Mouse (Mus musculus): Measurements from ENCODE around the gene Napb.
"Not testable (repeated sequence)": the region's sequence is repeated elsewhere in the genome, so short reads cannot be mapped to it uniquely, and the experiment has no call there.

Gene Napb

DNA sequence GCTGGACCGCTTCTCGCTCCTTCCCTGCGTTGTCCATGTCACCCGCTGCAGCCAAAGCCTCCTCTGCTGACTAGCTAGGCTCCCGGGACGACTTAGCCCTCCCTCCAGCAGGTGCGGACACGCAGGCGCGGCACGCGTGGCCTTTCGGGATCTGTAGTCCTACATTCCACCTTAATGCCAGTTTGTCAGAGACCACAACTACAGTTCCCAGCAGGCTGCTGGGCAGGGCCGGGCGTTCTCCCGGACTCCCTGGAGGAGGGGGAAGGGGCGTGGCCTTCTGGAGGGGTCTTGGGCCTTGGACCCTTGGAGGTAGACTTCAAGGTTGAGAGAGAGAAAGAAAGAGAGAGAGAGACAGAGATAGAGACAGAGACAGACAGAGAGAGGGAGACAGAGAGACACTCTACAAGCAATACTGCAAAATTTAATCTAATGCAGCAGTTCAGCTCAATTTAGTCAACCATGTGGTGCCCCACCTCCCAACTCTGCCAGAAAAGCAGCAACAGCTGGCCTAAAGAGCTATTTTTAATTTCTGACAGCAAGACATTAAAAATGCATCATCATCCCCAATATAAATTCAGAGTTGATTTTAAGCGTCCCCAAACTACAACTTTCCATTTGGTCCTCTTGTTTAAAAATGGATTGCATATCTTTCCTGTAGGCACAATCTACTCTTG, at the start of gene Napb:
Napb (minus strand) TSS at position 141 of the 674 bp plus-strand sequence.
- peak; percentile 60 for DNase-seq (ENCODE audit: low read depth)

DNA sequence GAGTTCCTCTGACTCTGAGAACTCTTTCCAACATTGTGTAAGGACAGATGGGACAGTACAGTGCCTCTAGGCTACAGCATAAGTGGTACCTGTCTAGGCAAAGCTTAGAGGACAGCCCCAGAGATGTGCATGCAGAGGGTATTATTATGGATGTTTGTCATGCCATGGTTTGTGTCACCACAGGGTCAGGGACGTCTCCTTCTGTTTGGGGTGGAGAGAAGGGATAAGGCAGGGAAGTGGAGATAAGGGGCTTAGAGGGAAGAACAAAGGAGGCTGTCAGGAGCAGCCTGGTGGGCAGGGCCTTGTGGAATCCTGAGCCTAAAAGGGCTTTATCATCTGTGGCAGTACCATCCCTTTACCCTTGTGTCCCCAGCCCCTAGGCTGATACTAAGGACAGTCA, 49.4 kb upstream of the Napb start, which contains the start of gene 8030411F24Rik:
8030411F24Rik (plus strand) TSS at position 301 of the 400 bp plus-strand sequence.
- DNase-seq (ENCODE audit: low read depth): no peak

DNA sequence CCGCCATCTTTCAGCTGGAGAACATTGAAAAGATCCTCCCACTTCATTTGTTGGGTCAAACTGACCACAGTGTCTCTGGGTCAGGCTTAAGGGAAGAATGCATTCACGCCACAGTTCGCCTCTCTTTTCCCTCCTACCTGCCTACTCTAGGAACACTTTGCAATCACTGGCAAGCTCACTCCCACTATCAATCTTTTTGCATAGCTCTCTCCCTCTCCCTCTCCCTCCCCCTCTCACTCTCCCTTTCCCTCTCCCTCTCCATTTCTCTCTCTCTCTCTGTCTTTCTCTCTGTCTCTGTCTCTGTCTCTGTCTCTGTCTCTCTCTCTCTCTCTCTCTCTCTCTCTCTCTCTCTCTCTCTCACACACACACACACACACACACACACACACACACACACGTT, 39.1 kb upstream of the Napb start, which contains the start of gene Cst11:
Cst11 (minus strand) TSS at position 101 of the 400 bp plus-strand sequence.
- DNase-seq (ENCODE audit: low read depth): not testable (repeated sequence)

DNA sequence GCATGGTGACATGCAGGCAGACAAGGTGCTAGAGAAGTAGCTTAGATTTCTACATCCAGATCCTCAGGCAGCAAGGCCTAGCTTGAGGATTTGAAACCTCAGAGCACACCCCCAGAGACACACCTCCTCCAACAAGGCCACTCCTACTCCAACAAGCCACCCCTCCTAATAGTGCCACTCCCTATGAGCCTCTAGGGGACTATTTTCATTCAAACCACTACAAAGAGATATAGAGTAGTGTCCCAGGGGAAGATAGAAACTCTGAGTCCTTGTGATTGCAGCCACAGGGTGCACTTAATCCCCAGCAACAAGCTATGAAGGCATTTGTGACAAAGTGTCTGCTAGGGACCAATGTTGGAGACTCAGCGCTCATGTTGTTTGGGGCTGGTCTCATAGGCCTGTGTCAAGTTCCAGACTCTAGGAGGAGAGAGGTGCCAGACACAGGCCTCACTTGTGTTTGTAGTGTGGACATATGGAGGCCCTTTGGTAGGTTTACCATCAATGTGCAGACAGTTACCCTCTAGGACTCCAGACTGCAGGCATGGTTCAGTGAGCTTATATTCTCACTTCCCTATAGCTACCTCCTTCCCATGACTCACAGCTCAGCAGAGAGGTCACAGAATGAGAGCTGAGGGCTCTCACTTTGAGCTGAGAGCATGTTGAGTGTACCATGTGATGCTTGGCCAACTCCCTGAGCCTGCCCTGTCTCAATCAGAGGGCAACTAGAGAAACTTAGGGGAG, 31.6 kb upstream of the Napb start:
- DNase-seq (ENCODE audit: low read depth): no peak

DNA sequence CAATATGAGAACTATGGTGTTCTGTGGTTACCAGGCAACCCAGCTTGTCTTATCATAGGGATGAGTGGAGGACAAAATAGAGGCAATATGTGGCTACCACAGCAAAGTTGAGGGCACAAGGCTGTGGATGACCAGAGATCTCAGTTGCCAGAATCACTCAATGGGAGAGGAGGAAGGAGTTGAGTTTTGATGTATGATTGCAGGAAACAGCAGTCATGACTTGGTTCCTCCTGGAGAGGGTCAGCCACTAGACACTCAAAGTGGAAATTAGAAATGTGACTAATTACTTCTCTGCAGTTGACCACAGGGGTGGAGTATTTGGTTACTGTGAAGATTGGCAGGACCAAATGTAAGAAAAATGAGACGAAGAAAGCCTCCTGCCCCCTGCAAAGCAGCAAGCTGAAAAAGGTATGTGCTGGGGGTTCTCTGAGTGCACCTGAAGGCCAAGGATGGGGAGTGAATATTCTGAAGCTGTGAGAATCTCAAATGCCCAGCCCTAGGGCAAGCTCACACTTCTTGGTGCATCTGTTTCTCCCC, 22.1 kb upstream of the Napb start:
- DNase-seq (ENCODE audit: low read depth): no peak

DNA sequence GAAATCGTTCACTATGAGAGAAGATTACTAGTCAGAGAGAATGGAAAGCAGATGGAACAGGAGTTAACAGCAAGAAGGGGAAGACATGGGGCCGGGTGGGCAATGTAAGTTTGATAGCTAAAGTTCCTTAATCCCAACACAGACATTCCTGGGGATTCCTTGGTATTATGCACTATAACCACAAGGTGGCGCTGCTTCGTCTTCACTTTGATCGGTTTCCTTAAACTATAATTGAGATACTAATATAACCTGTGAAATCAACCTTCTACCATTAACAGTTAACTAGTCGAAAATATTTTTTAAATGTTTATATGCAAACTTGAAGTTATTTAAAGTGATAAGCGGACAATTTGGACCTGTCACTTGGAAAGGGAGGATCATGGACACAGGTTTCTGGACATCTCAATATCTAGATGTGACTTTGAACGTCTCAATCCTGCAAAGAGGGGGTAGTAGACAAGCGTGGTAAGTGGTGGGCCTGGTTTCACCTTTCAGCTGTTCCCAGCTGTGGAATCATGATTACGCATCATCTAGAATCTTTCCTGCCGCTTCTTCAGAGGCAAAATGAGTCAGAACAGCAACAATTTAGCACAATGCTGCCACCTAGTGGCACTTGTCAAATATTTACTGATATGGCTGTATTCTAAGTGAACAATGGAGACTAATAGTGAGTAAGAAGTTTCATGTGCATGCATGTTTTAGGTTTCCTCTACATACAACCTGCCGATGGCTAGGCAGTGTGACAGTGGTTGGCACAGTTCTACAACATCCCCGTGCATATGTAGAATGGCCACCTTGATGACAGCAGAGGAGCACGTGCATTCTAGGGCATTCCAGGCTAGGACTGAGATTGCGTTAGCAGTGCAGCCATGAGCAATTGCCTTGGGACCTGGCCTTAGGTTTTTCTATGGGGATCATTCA, 19.9 kb upstream of the Napb start:
- DNase-seq (ENCODE audit: low read depth): peak; percentile 90

DNA sequence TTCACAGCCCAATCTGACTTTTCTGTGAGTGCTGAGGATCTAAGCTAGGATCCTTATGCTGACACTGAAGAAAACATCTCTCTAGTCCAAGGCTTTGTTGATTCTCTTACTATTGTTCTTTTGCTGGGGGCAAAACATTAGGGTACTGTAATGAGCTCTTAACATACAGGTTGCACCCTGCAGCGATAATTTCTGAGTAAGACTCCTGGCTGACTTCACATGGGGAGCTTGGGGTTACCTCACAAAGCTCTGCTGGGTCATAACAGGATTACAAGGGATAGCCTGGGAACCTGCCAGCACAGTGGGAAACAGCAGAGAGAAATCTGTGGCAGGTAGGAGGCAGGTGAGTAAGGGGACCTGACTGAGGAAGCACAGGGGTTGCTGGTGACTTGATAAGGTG, 17.8 kb upstream of the Napb start, which contains the start of gene Cstl1:
Cstl1 (plus strand) TSS at position 301 of the 400 bp plus-strand sequence.
- DNase-seq (ENCODE audit: low read depth): no peak

DNA sequence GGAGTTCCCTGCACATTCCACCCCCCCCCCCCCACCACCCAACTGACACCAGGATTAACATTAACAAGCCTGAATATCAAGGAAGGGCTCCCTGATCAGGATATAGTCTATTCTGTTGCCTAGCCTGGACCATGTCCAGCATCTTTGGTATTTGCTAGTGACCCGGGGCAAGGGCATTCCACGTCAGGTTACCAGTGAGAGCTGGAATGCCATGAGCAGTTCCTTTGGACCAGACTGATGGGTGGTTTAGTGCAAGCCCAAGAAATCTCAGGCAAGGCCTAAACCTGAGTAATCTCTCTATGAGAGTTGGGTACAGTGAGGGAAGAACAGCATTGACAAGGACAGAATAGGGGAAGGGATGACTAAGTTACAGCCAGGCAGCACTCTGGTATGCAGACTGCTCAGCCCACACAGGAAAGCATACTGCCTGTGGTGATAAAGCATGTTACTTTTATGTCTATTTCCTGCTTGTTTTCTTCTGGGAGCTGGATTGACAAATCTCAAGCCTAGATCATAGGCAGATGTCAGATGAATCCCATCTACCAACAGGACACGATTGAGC, 11.7 kb upstream of the Napb start:
- no peak for DNase-seq (ENCODE audit: low read depth)

DNA sequence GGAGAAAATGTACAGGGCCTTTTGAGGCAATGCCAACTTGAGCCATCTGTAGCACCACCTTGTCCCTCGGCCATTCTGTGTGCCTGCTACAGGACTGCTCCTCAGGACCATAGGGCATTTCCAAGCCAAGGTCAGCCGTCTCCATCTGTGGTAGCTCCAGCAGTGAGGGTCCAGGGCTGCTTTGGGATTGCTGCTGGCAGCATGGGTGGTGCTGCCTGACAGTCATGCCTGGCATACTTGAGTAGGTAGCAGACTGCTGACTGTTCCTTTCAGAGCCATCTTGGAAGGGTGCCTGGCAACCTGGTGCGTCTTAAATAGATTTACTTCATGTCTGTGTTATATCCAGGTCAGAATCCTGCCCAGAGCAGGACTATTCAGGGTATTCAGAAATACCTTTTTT, 10.7 kb upstream of the Napb start:
- DNase-seq (ENCODE audit: low read depth): no peak

DNA sequence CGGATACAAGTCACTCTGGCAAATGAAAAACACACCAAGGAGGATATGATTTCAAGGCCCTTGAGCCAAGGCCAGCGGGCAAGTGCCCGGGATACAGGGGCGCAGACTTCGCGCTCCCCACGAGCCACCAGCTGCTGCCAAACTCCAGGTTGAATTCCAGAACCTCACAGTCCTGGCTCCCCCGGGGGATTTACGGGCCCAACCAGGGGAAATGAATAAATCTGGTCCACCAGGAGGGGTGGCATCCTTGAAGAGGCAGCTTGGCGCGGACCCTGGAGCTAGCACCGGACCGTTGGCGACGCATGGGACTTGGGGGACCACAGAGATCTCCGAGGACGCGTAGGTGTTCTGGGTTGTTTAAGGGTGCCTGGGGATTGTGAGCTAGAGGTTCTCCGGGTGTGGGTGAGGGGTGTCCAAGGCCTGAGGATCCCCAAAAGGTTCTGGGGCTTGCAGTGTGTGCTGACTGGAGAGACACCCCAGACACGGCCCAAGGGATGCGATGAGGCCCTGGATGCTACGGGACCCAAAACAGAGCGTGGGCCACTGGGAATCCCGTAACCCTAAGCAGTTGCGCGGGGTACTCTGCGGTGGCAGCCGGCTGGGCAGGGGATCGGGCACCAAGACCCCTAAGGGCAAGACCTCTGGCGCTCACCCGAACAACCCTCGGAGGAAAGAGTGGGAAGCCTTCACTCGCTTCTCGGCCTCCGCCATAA, 497 bp downstream of the Napb start:
- DNase-seq (ENCODE audit: low read depth): no peak

DNA sequence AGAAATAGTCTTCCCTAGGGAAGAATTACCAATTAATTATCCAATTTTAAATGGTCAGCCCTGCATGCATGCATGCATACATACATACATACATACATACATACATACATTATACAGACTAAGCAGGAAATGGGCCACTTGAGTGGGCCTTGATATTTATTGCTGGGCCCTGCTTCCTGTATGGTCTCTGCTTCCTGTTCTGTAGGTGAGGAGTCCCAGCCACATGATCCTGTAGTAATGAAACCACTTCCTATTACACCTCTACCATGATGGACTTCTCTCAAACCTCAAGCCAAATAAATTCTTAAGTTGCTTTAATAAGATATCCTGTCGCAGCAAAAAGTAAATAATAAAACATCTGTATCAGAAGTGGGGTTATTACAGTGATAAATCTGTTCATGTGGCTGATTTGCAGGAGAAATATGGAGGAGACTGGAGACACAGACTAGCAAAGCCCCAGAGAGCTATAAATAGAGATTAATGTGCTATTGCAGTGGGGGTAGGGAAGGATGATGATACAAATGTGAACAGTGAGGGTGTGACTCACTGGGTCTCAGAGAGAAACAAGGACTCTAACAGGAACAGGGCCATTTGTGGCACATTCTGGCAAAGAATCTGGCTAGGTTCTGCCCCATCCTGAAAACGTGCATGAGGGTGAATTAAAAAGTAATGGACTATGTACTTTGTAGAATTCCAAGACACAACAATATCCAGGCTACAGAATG, 12.8 kb downstream of the Napb start:
- DNase-seq (ENCODE audit: low read depth): no peak

DNA sequence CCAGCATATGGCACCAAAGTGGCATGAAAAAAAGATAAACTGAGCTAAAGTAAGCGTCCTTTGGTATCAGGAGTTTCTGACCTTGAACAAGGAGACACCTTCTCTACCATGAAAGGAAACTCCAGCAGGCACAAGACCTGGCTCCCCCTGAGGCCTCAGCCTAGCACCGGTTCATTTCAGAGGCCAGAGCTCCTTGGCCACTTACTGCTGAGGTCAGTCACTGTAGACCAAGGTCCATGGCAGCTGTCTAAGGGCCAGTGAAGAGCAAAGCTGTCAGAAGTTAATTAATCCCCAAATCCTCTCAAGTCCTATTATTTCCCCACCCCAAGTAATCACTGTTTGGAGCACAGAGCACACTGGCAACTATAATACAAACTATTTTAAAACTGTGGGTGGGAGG, 15.2 kb downstream of the Napb start:
- DNase-seq (ENCODE audit: low read depth): no peak

DNA sequence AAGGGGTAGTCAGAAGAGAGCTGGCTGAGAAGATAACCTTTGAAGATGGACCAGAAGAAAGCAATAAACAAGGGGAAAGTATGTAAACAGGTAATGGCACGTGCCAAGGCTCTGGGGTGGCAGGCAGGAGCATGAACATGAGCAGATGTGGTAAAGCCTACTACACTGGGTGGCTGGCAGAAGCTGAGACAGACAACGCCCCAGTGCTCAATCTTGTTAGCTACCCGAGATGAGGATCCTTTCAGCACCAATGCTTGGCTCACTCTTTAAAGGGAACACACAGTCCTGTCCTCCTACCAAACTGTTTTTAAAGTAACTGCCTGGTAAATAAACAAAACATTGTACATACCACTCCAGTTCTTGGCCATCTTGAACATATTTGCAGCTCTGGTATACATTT, 19.9 kb downstream of the Napb start:
- DNase-seq (ENCODE audit: low read depth): no peak

DNA sequence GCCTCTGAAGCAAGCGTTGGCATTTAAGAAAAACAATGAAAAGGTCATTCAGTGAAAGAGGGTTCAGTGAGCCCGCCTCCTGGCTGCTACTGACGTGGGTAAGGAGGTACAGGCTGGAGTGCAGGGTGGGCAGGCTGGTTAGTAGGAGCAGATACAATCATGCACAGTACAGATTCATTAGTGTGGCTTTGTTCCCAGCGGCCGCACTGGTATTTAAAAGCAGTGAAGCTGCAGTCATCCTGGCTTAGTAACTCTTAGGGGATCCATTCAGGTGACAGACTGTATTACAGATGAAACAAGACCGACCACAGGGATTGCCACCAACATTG, 25.1 kb downstream of the Napb start:
- DNase-seq (ENCODE audit: low read depth): no peak

DNA sequence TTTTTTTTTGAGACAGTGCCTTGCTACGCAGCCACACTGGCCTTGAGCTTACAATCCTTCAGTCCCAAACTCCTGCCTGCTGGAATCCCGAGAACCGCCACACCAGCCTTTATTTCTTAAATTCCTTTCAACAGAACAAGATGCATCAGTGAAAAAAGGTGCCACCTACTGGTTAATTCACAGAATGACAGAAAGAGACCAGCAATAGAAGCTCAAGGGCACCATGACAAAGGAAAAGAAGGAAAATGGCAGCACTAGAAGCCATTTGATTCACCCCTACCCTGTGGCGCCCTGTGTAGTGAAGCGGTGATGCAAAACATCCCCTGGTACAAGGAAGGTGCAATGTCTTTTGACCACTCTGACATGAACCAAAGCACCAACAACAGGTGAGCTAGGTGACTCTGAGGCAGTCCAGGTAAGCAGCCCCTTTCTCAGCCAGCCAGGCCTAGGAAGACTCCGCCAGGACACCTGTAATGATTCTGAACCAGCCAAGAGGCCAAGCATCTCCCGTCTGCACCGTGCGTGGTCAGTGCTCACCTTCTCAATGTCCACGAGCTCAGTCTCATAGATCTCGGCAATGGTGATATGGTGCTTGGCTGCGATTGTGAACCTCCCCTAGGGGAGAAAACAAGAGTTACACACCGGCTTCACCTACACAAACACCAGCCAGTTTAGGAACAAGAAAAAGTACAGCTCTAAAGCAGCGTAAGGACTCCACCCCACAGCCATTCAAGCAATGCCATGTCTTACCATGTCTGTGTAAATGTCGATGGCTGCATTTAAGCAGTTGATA, 25.7 kb downstream of the Napb start:
- DNase-seq (ENCODE audit: low read depth): no peak

DNA sequence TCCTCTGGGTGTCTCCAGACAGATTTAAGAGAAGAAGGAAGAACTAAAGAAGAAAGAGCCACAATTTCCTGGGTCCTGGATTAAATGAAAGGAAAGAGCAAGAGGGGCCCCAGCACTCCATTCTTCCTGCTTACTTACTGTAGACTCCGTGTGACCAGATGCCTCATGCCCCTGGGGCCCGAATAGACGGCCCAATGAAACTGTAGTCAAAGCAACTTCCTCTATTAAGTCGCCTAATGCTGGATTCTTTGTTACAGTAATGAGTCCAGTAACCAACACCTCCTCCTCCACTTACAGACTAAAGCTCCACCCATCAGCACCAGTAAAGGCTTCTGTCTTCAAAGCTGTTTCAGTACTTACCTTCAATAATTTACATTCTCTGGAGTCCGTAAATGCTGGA, 33.7 kb downstream of the Napb start:
- DNase-seq (ENCODE audit: low read depth): no peak

DNA sequence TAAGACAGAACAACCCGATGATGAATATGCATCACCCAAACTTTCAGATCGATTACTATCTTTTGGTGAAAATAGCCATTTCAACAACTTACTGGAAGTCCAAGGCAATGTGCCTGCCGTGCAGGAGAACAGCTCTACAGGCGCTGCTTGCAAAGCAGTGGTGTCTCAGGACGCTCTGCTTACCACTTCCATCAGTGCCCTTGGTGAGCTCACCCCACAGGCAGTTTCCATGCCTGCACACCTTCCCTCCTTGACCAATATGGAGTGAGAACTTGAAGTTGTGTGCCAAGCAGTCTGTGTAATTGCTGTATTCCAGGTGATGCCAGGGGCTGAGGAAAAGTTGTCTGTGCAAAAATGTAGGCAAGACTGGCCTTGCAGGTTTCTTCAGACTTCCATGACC, 41.5 kb downstream of the Napb start:
- DNase-seq (ENCODE audit: low read depth): no peak

DNA sequence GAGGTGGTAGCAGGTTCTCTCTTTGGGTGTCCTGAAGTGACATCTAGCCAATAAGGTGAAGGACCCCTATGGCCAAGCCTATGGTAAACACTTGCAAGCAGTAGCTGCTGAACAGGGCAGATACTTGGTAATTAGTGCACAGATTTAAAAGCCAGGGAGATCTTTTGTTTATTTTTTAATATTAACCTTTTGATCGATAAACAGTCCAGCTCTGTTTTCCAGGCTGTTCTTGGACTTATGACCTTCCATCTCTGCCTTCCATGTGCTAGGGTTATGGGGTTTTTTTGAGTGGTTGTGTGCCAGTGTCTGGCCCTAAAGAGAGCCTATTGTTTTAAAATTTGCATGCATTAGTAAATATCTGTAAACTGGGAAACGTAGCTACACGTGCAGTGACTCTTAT, 42.0 kb downstream of the Napb start:
- DNase-seq (ENCODE audit: low read depth): no peak

DNA sequence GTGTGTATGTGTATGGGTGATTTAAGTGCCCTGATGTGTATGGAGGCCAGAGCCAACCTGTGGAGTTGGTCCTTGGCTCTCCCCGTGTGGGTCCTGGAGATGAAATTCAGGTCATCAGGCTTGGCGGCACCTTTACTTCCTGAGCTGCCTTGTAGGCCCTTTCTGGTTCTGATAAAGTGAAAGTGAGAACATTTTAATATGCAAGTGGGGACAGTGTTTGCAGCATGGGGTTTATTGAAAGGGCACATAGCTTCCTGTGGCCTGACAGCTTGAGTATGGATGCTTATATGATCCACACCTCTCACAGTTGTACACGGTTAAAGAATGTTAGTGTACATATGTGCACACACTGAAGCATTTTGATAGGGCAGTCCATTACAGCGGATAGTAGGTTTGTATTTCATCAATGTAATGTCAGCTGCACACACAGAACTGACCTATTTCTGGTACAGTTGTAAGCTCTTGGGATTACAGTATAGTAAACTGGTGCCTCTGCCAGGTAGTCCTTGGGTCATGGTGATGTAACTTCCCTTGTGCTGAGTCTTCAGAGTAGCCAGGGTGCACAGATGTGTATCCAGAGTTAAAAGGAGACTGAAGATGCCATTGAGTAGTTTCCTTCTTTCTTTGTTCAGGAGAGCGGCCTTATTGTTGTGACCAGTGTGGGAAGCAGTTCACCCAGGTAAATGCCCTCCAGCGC, 42.7 kb downstream of the Napb start:
- no peak for DNase-seq (ENCODE audit: low read depth)

All from c-Kit-positive CD71-negative TER-119-negative erythroid progenitor cells, embryonic 14.5 days (primary cell).